Mouse (Mus musculus) neural tube, embryonic 15.5 days (tissue): ENCODE data around the gene Igf2bp1. TPM values are rescaled to one million over a fixed set of nuclear protein-coding genes. Genes with fewer than 3 reads are reported as not detected.

Experiments
- ATAC-seq: fragments of 200-750 bp; cut with Nextera tagmentation; 2 replicates; pipeline ENCODE4 v1.8.0; 2017; ENCODE audit warnings: mild to moderate bottlenecking, moderate TSS enrichment, moderate library complexity; ENCODE audit not compliant: low FRiP score
- H3K27ac ChIP-seq: fragments of 300-500 bp; sonication (generic); replicated peaks from 2 replicates; pipeline ENCODE4 v1.5.1; 2015; ENCODE audit warnings: mild to moderate bottlenecking, inconsistent platforms
- H3K27me3 ChIP-seq: fragments of 300-500 bp; sonication (generic); replicated peaks from 2 replicates; pipeline ENCODE4 v1.6.1; 2015; ENCODE audit warnings: inconsistent platforms
- H3K36me3 ChIP-seq: fragments of 300-500 bp; sonication (generic); 2 replicates; pipeline ENCODE4 v1.6.1; 2015; ENCODE audit warnings: inconsistent platforms
- H3K4me1 ChIP-seq: fragments of 300-500 bp; sonication (generic); 2 replicates; pipeline ENCODE4 v1.6.1; 2015; ENCODE audit warnings: inconsistent platforms
- H3K4me2 ChIP-seq: fragments of 300-500 bp; sonication (generic); 2 replicates; pipeline ENCODE4 v1.6.1; 2015; ENCODE audit warnings: inconsistent platforms, mild to moderate bottlenecking, moderate library complexity
- H3K4me3 ChIP-seq: fragments of 300-500 bp; sonication (generic); replicated peaks from 2 replicates; pipeline ENCODE4 v1.5.1; 2015; ENCODE audit warnings: mild to moderate bottlenecking, inconsistent platforms
- H3K9ac ChIP-seq: fragments of 300-500 bp; sonication (generic); replicated peaks from 2 replicates; pipeline ENCODE4 v1.6.1; 2015; ENCODE audit warnings: mild to moderate bottlenecking, inconsistent platforms
- H3K9me3 ChIP-seq: fragments of 300-500 bp; sonication (generic); replicated peaks from 2 replicates; pipeline ENCODE4 v1.6.1; 2016; ENCODE audit warnings: inconsistent platforms
- WGBS: fragments of 180-500 bp; shearing (Covaris S2); methylation state at CpG from one replicate; pipeline ENCODE4 v1.1.7; 2015; ENCODE audit warnings: mixed read lengths; 5-methylcytosine and 5-hydroxymethylcytosine counted together
- polyA plus RNA-seq: library from polyadenylated mRNA; unstranded; fragments of >200 nt; fragmentation: Nextera tagmentation; extraction: Ambion mirVana; gene quantifications from 2 replicates; pipeline ENCODE4 v1.2.1, GENCODE M21; 2015

The Igf2bp1 gene
- 6.7 and 12.0 TPM in 2 replicates for polyA plus RNA-seq

- Histone ChIP-seq H3K36me3 (no peaks in the 10 kb centered on the region), H3K4me3 (peak within 1 kb of the TSS; percentile 55), H3K27me3 (no peaks in the 10 kb centered on the region), H3K9ac (peak within 1 kb of the TSS; percentile 67), H3K4me1 (peaks cover 55% of the 10 kb centered on the region), H3K4me2 (peak within 1 kb of the TSS; percentile 92), H3K27ac (peak within 1 kb of the TSS; percentile 82), H3K9me3 (no peaks in the 10 kb centered on the region)
- under 1% methylated on average over 71 of the region's 74 CpGs for WGBS
- ATAC-seq, result peak; percentile 64
Measured at GRCm38 (mm10) chr11:96005403-96006271, at the start of gene Igf2bp1. Gene Igf2bp1, minus strand, starts transcription at chr11:96005940.

- no peak overlapping the region for H3K4me3 ChIP-seq
- H3K27ac ChIP-seq, result no peak overlapping the region
- H3K4me2 ChIP-seq, result no peak overlapping the region
- no peak for ATAC-seq
- no peaks in the 10 kb centered on the region for H3K4me1 ChIP-seq
- H3K27me3 ChIP-seq, result no peaks in the 10 kb centered on the region
- no peaks in the 10 kb centered on the region for H3K9me3 ChIP-seq
- WGBS, result 95% methylated on average over 3 of the region's 3 CpGs
- H3K36me3 ChIP-seq, result peaks cover 84% of the 10 kb centered on the region
- no peak overlapping the region for H3K9ac ChIP-seq
Measured at GRCm38 (mm10) chr11:96050854-96051253, 45.1 kb upstream of the Igf2bp1 start.

- H3K9ac ChIP-seq, result no peak overlapping the region
- 80% methylated on average over 4 of the region's 4 CpGs for WGBS
- H3K27ac ChIP-seq, result no peak overlapping the region
- no peak for ATAC-seq
- H3K9me3 ChIP-seq, result no peaks in the 10 kb centered on the region
- no peak overlapping the region for H3K4me2 ChIP-seq
- no peaks in the 10 kb centered on the region for H3K4me1 ChIP-seq
- H3K27me3 ChIP-seq, result no peaks in the 10 kb centered on the region
- H3K36me3 ChIP-seq, result peaks cover 83% of the 10 kb centered on the region
- H3K4me3 ChIP-seq, result no peak overlapping the region
Measured at GRCm38 (mm10) chr11:96049939-96050338, 44.2 kb upstream of the Igf2bp1 start.

- H3K27me3 ChIP-seq, result no peaks in the 10 kb centered on the region
- WGBS, result 85% methylated on average over 4 of the region's 4 CpGs
- no peak for ATAC-seq
- H3K4me3 ChIP-seq, result no peak overlapping the region
- no peaks in the 10 kb centered on the region for H3K4me1 ChIP-seq
- H3K4me2 ChIP-seq, result no peak overlapping the region
- H3K36me3 ChIP-seq, result peaks cover 80% of the 10 kb centered on the region
- H3K27ac ChIP-seq, result no peak overlapping the region
- H3K9me3 ChIP-seq, result no peaks in the 10 kb centered on the region
- no peak overlapping the region for H3K9ac ChIP-seq
Measured at GRCm38 (mm10) chr11:96047469-96048373, 42.0 kb upstream of the Igf2bp1 start.

GRCm38 (mm10) chr11:96046793-96047192 lies 41.1 kb upstream of the Igf2bp1 start:
- Histone ChIP-seq H3K27ac (no peak overlapping the region), H3K9ac (no peak overlapping the region), H3K36me3 (peaks cover 77% of the 10 kb centered on the region), H3K27me3 (no peaks in the 10 kb centered on the region), H3K4me1 (no peaks in the 10 kb centered on the region), H3K9me3 (no peaks in the 10 kb centered on the region), H3K4me2 (no peak overlapping the region), H3K4me3 (no peak overlapping the region)
- ATAC-seq, result no peak
- 87% methylated on average over 2 of the region's 2 CpGs for WGBS

- Histone ChIP-seq H3K4me1 (no peaks in the 10 kb centered on the region), H3K36me3 (peaks cover 72% of the 10 kb centered on the region), H3K4me3 (no peak overlapping the region), H3K27me3 (no peaks in the 10 kb centered on the region), H3K27ac (no peak overlapping the region), H3K9me3 (no peaks in the 10 kb centered on the region), H3K9ac (no peak overlapping the region), H3K4me2 (no peak overlapping the region)
- no peak for ATAC-seq
- 81% methylated on average over 8 of the region's 8 CpGs for WGBS
Measured at GRCm38 (mm10) chr11:96046028-96046427, 40.3 kb upstream of the Igf2bp1 start.

GRCm38 (mm10) chr11:96044803-96045567 lies 39.2 kb upstream of the Igf2bp1 start:
- Histone ChIP-seq H3K9ac (no peak overlapping the region), H3K27me3 (no peaks in the 10 kb centered on the region), H3K4me3 (no peak overlapping the region), H3K4me1 (no peaks in the 10 kb centered on the region), H3K36me3 (peaks cover 68% of the 10 kb centered on the region), H3K4me2 (no peak overlapping the region), H3K27ac (no peak overlapping the region), H3K9me3 (no peaks in the 10 kb centered on the region)
- 88% methylated on average over 11 of the region's 11 CpGs for WGBS
- no peak for ATAC-seq

GRCm38 (mm10) chr11:96038560-96038959 lies 32.8 kb upstream of the Igf2bp1 start:
- WGBS, result 97% methylated on average over 1 of the region's 1 CpGs

GRCm38 (mm10) chr11:96037499-96037898 lies 31.8 kb upstream of the Igf2bp1 start:
- no peak overlapping the region for H3K9ac ChIP-seq
- H3K4me2 ChIP-seq, result no peak overlapping the region
- H3K36me3 ChIP-seq, result peaks cover 29% of the 10 kb centered on the region
- no peak for ATAC-seq
- H3K4me1 ChIP-seq, result peaks cover 33% of the 10 kb centered on the region
- no peak overlapping the region for H3K27ac ChIP-seq
- H3K9me3 ChIP-seq, result no peaks in the 10 kb centered on the region
- no peak overlapping the region for H3K4me3 ChIP-seq
- 94% methylated on average over 5 of the region's 5 CpGs for WGBS
- no peaks in the 10 kb centered on the region for H3K27me3 ChIP-seq

More at GRCm38 (mm10) chr11:96038560-96038959, 32.8 kb upstream of the Igf2bp1 start:
- Histone ChIP-seq H3K9ac (no peak overlapping the region), H3K36me3 (peaks cover 33% of the 10 kb centered on the region), H3K27me3 (no peaks in the 10 kb centered on the region), H3K27ac (no peak overlapping the region), H3K4me2 (no peak overlapping the region), H3K4me3 (no peak overlapping the region), H3K4me1 (peaks cover 33% of the 10 kb centered on the region), H3K9me3 (no peaks in the 10 kb centered on the region)
- ATAC-seq, result no peak

- Histone ChIP-seq H3K36me3 (peaks cover 15% of the 10 kb centered on the region), H3K9me3 (no peaks in the 10 kb centered on the region), H3K9ac (peak overlapping the region; percentile 74), H3K4me1 (peaks cover 33% of the 10 kb centered on the region), H3K27ac (peak overlapping the region; percentile 63), H3K4me2 (peak overlapping the region; percentile 90), H3K27me3 (peaks cover 7% of the 10 kb centered on the region; the same call in 1 of the 2 replicates), H3K4me3 (peak overlapping the region; percentile 73)
- peak; percentile 24; the same call in 1 of the 2 replicates for ATAC-seq
- 8% methylated on average over 6 of the region's 6 CpGs for WGBS
Measured at GRCm38 (mm10) chr11:96035133-96035532, 29.4 kb upstream of the Igf2bp1 start.

GRCm38 (mm10) chr11:96034596-96035052 lies 28.9 kb upstream of the Igf2bp1 start, which contains the start of gene Snf8:
Gene Snf8, plus strand, starts transcription at chr11:96034885.
- peak; percentile 89; the same call in 1 of the 2 replicates for ATAC-seq
- Histone ChIP-seq H3K4me3 (peak within 1 kb of the TSS; percentile 73), H3K4me1 (peaks cover 33% of the 10 kb centered on the region), H3K9ac (peak within 1 kb of the TSS; percentile 74), H3K4me2 (peak within 1 kb of the TSS; percentile 90), H3K27ac (peak within 1 kb of the TSS; percentile 63), H3K36me3 (peaks cover 15% of the 10 kb centered on the region), H3K27me3 (peaks cover 8% of the 10 kb centered on the region), H3K9me3 (no peaks in the 10 kb centered on the region)
- WGBS, result under 1% methylated on average over 28 of the region's 29 CpGs
